Mouse (Mus musculus) ovary, postnatal 36 days (tissue): ENCODE measurements at regions not wholly inside any gene's neighbourhood (a gene's known extent, or its start where the extent isn't known, plus 50 kb on each side); places are given as distances from the start of the nearest gene placed in this dataset.
"Not testable (repeated sequence)": the region's sequence is repeated elsewhere in the genome, so short reads cannot be mapped to it uniquely, and the experiment has no call there.

Experiments used
- DNase-seq: peaks from one replicate; pipeline ENCODE4 v3.0.0; 2022; ENCODE audit warnings: low spot score, mixed read lengths

- DNase-seq = no peak
Measured at GRCm38 (mm10) chr7:137649650-137650049, 212.2 kb downstream of the Glrx3 start.

- no peak for DNase-seq
Measured at GRCm38 (mm10) chr7:137653837-137654236, 216.4 kb downstream of the Glrx3 start.

GRCm38 (mm10) chr7:137667165-137667564, 229.8 kb downstream of the Glrx3 start:
- no peak for DNase-seq

GRCm38 (mm10) chr7:137671156-137671555, 233.7 kb downstream of the Glrx3 start:
- DNase-seq = no peak

- no peak for DNase-seq
Measured at GRCm38 (mm10) chr7:137674596-137674995, 237.2 kb downstream of the Glrx3 start.

- no peak for DNase-seq
Measured at GRCm38 (mm10) chr7:137675381-137675780, 238.0 kb downstream of the Glrx3 start.

- DNase-seq = no peak
Measured at GRCm38 (mm10) chr7:137684826-137685225, 247.4 kb downstream of the Glrx3 start.

GRCm38 (mm10) chr7:137685320-137685719, 247.9 kb downstream of the Glrx3 start:
- no peak for DNase-seq

GRCm38 (mm10) chr7:137696831-137697230, 259.4 kb downstream of the Glrx3 start:
- DNase-seq = no peak

- not testable (repeated sequence) for DNase-seq
Measured at GRCm38 (mm10) chr7:137698501-137698900, 261.1 kb downstream of the Glrx3 start.

GRCm38 (mm10) chr7:137712862-137713261, 275.4 kb downstream of the Glrx3 start:
- no peak for DNase-seq

- no peak for DNase-seq
Measured at GRCm38 (mm10) chr7:137713856-137714255, 276.4 kb downstream of the Glrx3 start.

GRCm38 (mm10) chr7:137714318-137714962, 277.0 kb downstream of the Glrx3 start:
- no peak for DNase-seq

- DNase-seq = no peak
Measured at GRCm38 (mm10) chr7:137715126-137715900, 277.9 kb downstream of the Glrx3 start.

GRCm38 (mm10) chr7:137723361-137724040, 286.1 kb downstream of the Glrx3 start:
- no peak for DNase-seq

GRCm38 (mm10) chr7:137726031-137726430, 288.6 kb downstream of the Glrx3 start:
- no peak for DNase-seq

GRCm38 (mm10) chr7:137735873-137736527, 298.6 kb downstream of the Glrx3 start:
- no peak for DNase-seq

GRCm38 (mm10) chr7:137741702-137742101, 304.3 kb downstream of the Glrx3 start:
- DNase-seq = no peak

GRCm38 (mm10) chr7:137742297-137742751, 304.9 kb downstream of the Glrx3 start:
- DNase-seq = no peak

GRCm38 (mm10) chr7:137745575-137745974, 308.2 kb downstream of the Glrx3 start:
- no peak for DNase-seq

- no peak for DNase-seq
Measured at GRCm38 (mm10) chr7:137745991-137746390, 308.6 kb downstream of the Glrx3 start.

GRCm38 (mm10) chr7:137748936-137749335, 311.5 kb downstream of the Glrx3 start:
- no peak for DNase-seq
